Mouse (Mus musculus): Measurements from ENCODE around the gene Cerk. TPM values are rescaled to one million over a fixed set of nuclear protein-coding genes. Genes with fewer than 3 reads are reported as not detected.

The Cerk gene
- total RNA-seq, 2 experiments from 2014 or later: 29.2 to 32.0 TPM

- peak; percentile 84 to 95 for DNase-seq
Measured at GRCm38 (mm10) chr15:86089991-86090529, 95.9 kb downstream of the Cerk start.

Other genes starting within 250 kb of the Cerk start
- 1 to 10 TPM; 5.0 to 5.1 TPM for gene Celsr1, start 152.4 kb downstream of the Cerk start, total RNA-seq (2021)
- gene Gramd4, start 128.4 kb downstream of the Cerk start, total RNA-seq (2021): 10 to 100 TPM; 32.6 to 32.7 TPM
- 10 to 100 TPM; 25.7 to 26.0 TPM for gene Tbc1d22a, start 28.3 kb upstream of the Cerk start, total RNA-seq (2021)